Comparison of ENCODE assay signal across 8 mouse cellular contexts in genomic region chr5:117978159-117978697, GRCm38 (mm10). TPM values are rescaled to one million over a fixed set of nuclear protein-coding genes. Genes with fewer than 3 reads are reported as not detected.
DNase-seq lines count a peak whose midpoint lies in the region; ATAC-seq and TF ChIP-seq lines count a peak whose summit lies in the region.

No protein-coding gene starts in this region.

- no peak for DNase-seq in gastrocnemius, adult 2 months
- DNase-seq in gastrocnemius, adult 18-20 months (ENCODE audit: low spot score), result no peak
- DNase-seq in forebrain, postnatal 0 days, result no peak
- no peak for DNase-seq in liver, postnatal 0 days
- DNase-seq in frontal cortex, adult 2 months (ENCODE audit: extremely low spot score in 1 of 2, low spot score in 1 of 2), result no peak
- DNase-seq in right cerebral cortex, postnatal 10 days (ENCODE audit: low spot score in 2 of 2), result no peak
- no peak for DNase-seq in kidney, postnatal 14 days

- H3K9me3 ChIP-seq in ES-Bruce4 (replicated peaks; ENCODE audit: control insufficient read depth, insufficient read depth, low read length, poor library complexity, severe bottlenecking), result no peaks in the 10 kb centered on the region
- no peaks in the 10 kb centered on the region for H3K9me3 ChIP-seq in forebrain, postnatal 0 days (ENCODE audit: low read length)
- no peaks in the 10 kb centered on the region for H3K9me3 ChIP-seq in liver, postnatal 0 days (ENCODE audit: low read length)

- no peak overlapping the region for H3K9ac ChIP-seq in ES-Bruce4 (ENCODE audit: low read depth, poor library complexity, severe bottlenecking)
- peak overlapping the region; percentile 99 for H3K9ac ChIP-seq in forebrain, postnatal 0 days
- peak overlapping the region; percentile 84; the same call in 1 of the 2 replicates for H3K9ac ChIP-seq in liver, postnatal 0 days (replicated peaks)

- TF ChIP-seq CTCF in gastrocnemius, adult 2 months (IDR thresholded peaks at IDR 0.05), result no peak
- TF ChIP-seq CTCF in ES-Bruce4 (IDR thresholded peaks at IDR 0.05; ENCODE audit: low read depth, low read length), result no peak
- TF ChIP-seq CTCF in forebrain, postnatal 0 days (IDR thresholded peaks at IDR 0.05; ENCODE audit: low read depth), result no peak
- no peak for TF ChIP-seq CTCF in liver, postnatal 0 days (IDR thresholded peaks at IDR 0.05; ENCODE audit: low read depth)

- H3K4me3 ChIP-seq in gastrocnemius, adult 2 months, result peak overlapping the region; percentile 85
- peak overlapping the region; percentile 73 for H3K4me3 ChIP-seq in ES-Bruce4 (ENCODE audit: low read depth, low read length)
- peak overlapping the region; percentile 100 for H3K4me3 ChIP-seq in forebrain, postnatal 0 days (ENCODE audit: low read depth, low read length)
- H3K4me3 ChIP-seq in liver, postnatal 0 days (ENCODE audit: low read depth, low read length), result peak overlapping the region; percentile 88

- no peak for TF ChIP-seq EP300 in ES-Bruce4 (IDR thresholded peaks at IDR 0.05; ENCODE audit: insufficient read depth, low read depth, low read length)
- no peak for TF ChIP-seq EP300 in liver, postnatal 0 days (IDR thresholded peaks at IDR 0.05; ENCODE audit: low read depth)

- no peak overlapping the region for H3K27ac ChIP-seq in gastrocnemius, adult 2 months
- no peak overlapping the region for H3K27ac ChIP-seq in ES-Bruce4 (ENCODE audit: insufficient read depth, low read length)
- H3K27ac ChIP-seq in forebrain, postnatal 0 days (ENCODE audit: low read depth, low read length), result peak overlapping the region; percentile 92
- H3K27ac ChIP-seq in liver, postnatal 0 days (ENCODE audit: low read depth), result peak overlapping the region; percentile 87

- no peaks in the 10 kb centered on the region for H3K4me1 ChIP-seq in ES-Bruce4 (ENCODE audit: control insufficient read depth, insufficient read depth, low read length)
- H3K4me1 ChIP-seq in forebrain, postnatal 0 days (ENCODE audit: insufficient read depth), result 0 out of 2 replicates have a peak, but pooled peaks cover 7% of the 10 kb centered on the region
- peaks cover 8% of the 10 kb centered on the region for H3K4me1 ChIP-seq in liver, postnatal 0 days (ENCODE audit: insufficient read depth)

- TF ChIP-seq POLR2A in ES-Bruce4 (IDR thresholded peaks at IDR 0.05; ENCODE audit: insufficient read depth, low read length), result no peak

- WGBS in forebrain, postnatal 0 days, result 33% methylated on average over 17 of the region's 17 CpGs
- WGBS in liver, postnatal 0 days (ENCODE audit: insufficient replicate concordance), result 54% methylated on average over 17 of the region's 17 CpGs

- H3K27me3 ChIP-seq in ES-Bruce4 (ENCODE audit: control insufficient read depth, insufficient read depth, low read length, poor library complexity, severe bottlenecking), result no peaks in the 10 kb centered on the region
- no peaks in the 10 kb centered on the region for H3K27me3 ChIP-seq in forebrain, postnatal 0 days (ENCODE audit: insufficient read depth, low read length)
- H3K27me3 ChIP-seq in liver, postnatal 0 days (ENCODE audit: insufficient read depth, low read length), result no peaks in the 10 kb centered on the region

- ATAC-seq in forebrain, postnatal 0 days, result no peak
- ATAC-seq in liver, postnatal 0 days, result no peak

- intact Hi-C loops in gastrocnemius, adult 2 months (cut with DNase I), result no loop called here

- H3K4me2 ChIP-seq in forebrain, postnatal 0 days (ENCODE audit: low read depth), result peak overlapping the region; percentile 67
- H3K4me2 ChIP-seq in liver, postnatal 0 days (ENCODE audit: low read depth, low read length), result peak overlapping the region; percentile 96

- H3K36me3 ChIP-seq in ES-Bruce4 (ENCODE audit: control insufficient read depth, insufficient read depth, low read length, poor library complexity, severe bottlenecking), result peaks cover 11% of the 10 kb centered on the region; the same call in 1 of the 2 replicates
- peaks cover 35% of the 10 kb centered on the region for H3K36me3 ChIP-seq in forebrain, postnatal 0 days (ENCODE audit: insufficient read depth)
- peaks cover 9% of the 10 kb centered on the region; the same call in 1 of the 2 replicates for H3K36me3 ChIP-seq in liver, postnatal 0 days (replicated peaks; ENCODE audit: insufficient read depth, low read length)

RNA-seq across cellular contexts. Expression of gene Fbxo21, which starts 1.7 kb away (rescaled TPM):
- 10 to 100 TPM; 11.8 to 13.3 TPM for total RNA-seq in gastrocnemius, adult 2 months (2021)
- 10 to 100 TPM; 12.5 to 13.9 TPM for total RNA-seq in gastrocnemius, adult 18-20 months (2021)
- polyA plus RNA-seq in ES-Bruce4 (2011; ENCODE audit: insufficient read depth, insufficient read length, low read depth, missing spikeins), result 54.6 and 60.1 TPM in 2 replicates
- 176 and 197 TPM in 2 replicates for total RNA-seq in forebrain, postnatal 0 days (2014; rRNA removed)
- 150 and 161 TPM in 2 replicates for polyA plus RNA-seq in forebrain, postnatal 0 days (2015; fragmentation: Nextera tagmentation; extraction: Ambion mirVana)
- 29.9 and 33.0 TPM in 2 replicates for polyA plus RNA-seq in liver, postnatal 0 days (2015; fragmentation: Nextera tagmentation; extraction: Ambion mirVana)
- polyA plus RNA-seq in frontal cortex, adult 2 months (2012; rRNA removed), result 97.4 and 105 TPM in 2 replicates

RNA-seq across cellular contexts. Expression of gene Tesc, which starts 49.3 kb away (rescaled TPM):
- under 1 TPM; 0.59 to 0.64 TPM for total RNA-seq in gastrocnemius, adult 2 months (2021)
- under 1 TPM; 0.37 to 0.81 TPM for total RNA-seq in gastrocnemius, adult 18-20 months (2021)
- 8.8 and 12.3 TPM in 2 replicates for polyA plus RNA-seq in ES-Bruce4 (2011; ENCODE audit: insufficient read depth, insufficient read length, low read depth, missing spikeins)
- 8.5 and 13.0 TPM in 2 replicates for total RNA-seq in forebrain, postnatal 0 days (2014; rRNA removed)
- polyA plus RNA-seq in forebrain, postnatal 0 days (2015; fragmentation: Nextera tagmentation; extraction: Ambion mirVana), result 12.2 and 19.9 TPM in 2 replicates
- 4.5 and 4.6 TPM in 2 replicates for polyA plus RNA-seq in liver, postnatal 0 days (2015; fragmentation: Nextera tagmentation; extraction: Ambion mirVana)
- 56.2 and 60.6 TPM in 2 replicates for polyA plus RNA-seq in frontal cortex, adult 2 months (2012; rRNA removed)

Comparison
In these comparisons a context has a peak if more than half of its experiments do, and no peak if none do; other contexts are left out.
1. H3K27ac ChIP-seq: peak in forebrain, postnatal 0 days (single experiment) and liver, postnatal 0 days (single experiment); none in gastrocnemius, adult 2 months (single experiment) and ES-Bruce4 (single experiment).
2. Peak in every context shown above with its lines, with median percentiles within 50 percentile points of each other: H3K4me3 ChIP-seq.